In genomic region chr11:38121051-38121616, GRCm38 (mm10) we compare ENCODE assay signal across 21 mouse cellular contexts.
DNase-seq lines count a peak whose midpoint lies in the region; ATAC-seq and TF ChIP-seq lines count a peak whose summit lies in the region.
"Had no signal": no experiment of that assay in that cellular context is flagged by ENCODE, and none has a peak within 500 bp of the region (broad histone marks: within the 10 kb centered on the region; RNA-seq: fewer than 3 reads in every experiment).

No protein-coding gene starts in this region.

- DNase-seq in lung, embryonic 14.5 days, result no peak
- no peak for DNase-seq in lung, postnatal 14 days
- peak; percentile 66 for DNase-seq in ES-E14 (ENCODE audit: low read depth, low spot score)
- peak; percentile 90 for DNase-seq in ZHBTc4 (ENCODE audit: low read depth, low spot score)
- no peak for DNase-seq in frontal cortex, postnatal 36 days (ENCODE audit: low spot score in 2 of 2)
- DNase-seq: adrenal gland, postnatal 36 days; cerebellum, adult 2 months; cerebellum, postnatal 36 days; gastrocnemius, adult 2 months; heart, postnatal 10 days; kidney, adult 2 months; kidney, postnatal 25 days; lung, postnatal 36 days; right cerebral cortex, adult 18-20 months; thymus, postnatal 25 days had no signal

- in situ Hi-C loops in ES-E14 (cut with MboI; ENCODE audit: low sequenced_read_pairs in 2 of 2, unreplicated experiment in 2 of 2), result no loop called here

- H3K9me3 ChIP-seq in lung, embryonic 14.5 days (ENCODE audit: low read depth, low read length), result no peaks in the 10 kb centered on the region
- no peaks in the 10 kb centered on the region for H3K9me3 ChIP-seq in ES-E14 (ENCODE audit: control insufficient read depth, insufficient read depth, low read depth, low read length)
- no peaks in the 10 kb centered on the region for H3K9me3 ChIP-seq in forebrain, embryonic 13.5 days (replicated peaks)
- H3K9me3 ChIP-seq: G1E; limb, embryonic 15.5 days; neural tube, embryonic 12.5 days had no signal

- no peaks in the 10 kb centered on the region for H3K36me3 ChIP-seq in lung, embryonic 14.5 days (ENCODE audit: insufficient read depth)
- H3K36me3 ChIP-seq in ES-E14 (ENCODE audit: control insufficient read depth, insufficient read depth, low read length, poor library complexity, severe bottlenecking), result no peaks in the 10 kb centered on the region
- no peaks in the 10 kb centered on the region for H3K36me3 ChIP-seq in forebrain, embryonic 13.5 days (ENCODE audit: poor library complexity, severe bottlenecking)
- H3K36me3 ChIP-seq: G1E; limb, embryonic 15.5 days; neural tube, embryonic 12.5 days had no signal

- H3K4me2 ChIP-seq in lung, embryonic 14.5 days, result no peak overlapping the region
- no peak overlapping the region for H3K4me2 ChIP-seq in forebrain, embryonic 13.5 days
- H3K4me2 ChIP-seq: heart, embryonic 11.5 days; limb, embryonic 15.5 days; neural tube, embryonic 12.5 days had no signal

- no peak overlapping the region for H3K27ac ChIP-seq in lung, embryonic 14.5 days (ENCODE audit: low read depth)
- no peak overlapping the region for H3K27ac ChIP-seq in ES-E14 (ENCODE audit: insufficient read depth, low read depth, low read length, poor library complexity, severe bottlenecking)
- no peak overlapping the region for H3K27ac ChIP-seq in forebrain, embryonic 13.5 days
- H3K27ac ChIP-seq: gastrocnemius, adult 2 months; limb, embryonic 15.5 days; neural tube, embryonic 12.5 days had no signal

- WGBS in lung, embryonic 14.5 days, result 25% methylated on average over 8 of the region's 8 CpGs
- WGBS in forebrain, embryonic 13.5 days, result 23% methylated on average over 8 of the region's 8 CpGs

- no peak overlapping the region for H3K9ac ChIP-seq in lung, embryonic 14.5 days
- H3K9ac ChIP-seq in ES-E14 (ENCODE audit: insufficient read depth, low read depth, low read length, poor library complexity, severe bottlenecking), result no peak overlapping the region
- no peak overlapping the region for H3K9ac ChIP-seq in forebrain, embryonic 13.5 days
- H3K9ac ChIP-seq: limb, embryonic 15.5 days; neural tube, embryonic 12.5 days had no signal

- TF ChIP-seq CTCF in lung, embryonic 14.5 days (IDR thresholded peaks at IDR 0.05; ENCODE audit: low read depth), result no peak

- H3K4me1 ChIP-seq in lung, embryonic 14.5 days (ENCODE audit: insufficient read depth), result no peaks in the 10 kb centered on the region
- 0 out of 4 replicates have a peak, but pooled peaks cover 0 to 1% of the 10 kb centered on the region in 2 experiments for H3K4me1 ChIP-seq in ES-E14 (ENCODE audit: control insufficient read depth in 2 of 2, insufficient read depth in 2 of 2, low read length in 2 of 2, poor library complexity in 1 of 2)
- H3K4me1 ChIP-seq in forebrain, embryonic 13.5 days, result peaks cover 9% of the 10 kb centered on the region; the same call in 1 of the 2 replicates
- H3K4me1 ChIP-seq: limb, embryonic 15.5 days; neural tube, embryonic 12.5 days had no signal

- ATAC-seq in lung, embryonic 14.5 days (ENCODE audit: insufficient read depth), result peak; percentile 54; the same call in 1 of the 2 replicates
- ATAC-seq in forebrain, embryonic 13.5 days, result peak; percentile 21; the same call in 1 of the 2 replicates
- ATAC-seq in cerebellum, adult (ENCODE audit: insufficient number of reproducible peaks, low FRiP score, low TSS enrichment), result no peak

- no peaks in the 10 kb centered on the region for H3K27me3 ChIP-seq in lung, embryonic 14.5 days (ENCODE audit: insufficient read depth, low read length)
- H3K27me3 ChIP-seq in forebrain, embryonic 13.5 days, result no peaks in the 10 kb centered on the region
- H3K27me3 ChIP-seq: limb, embryonic 15.5 days; neural tube, embryonic 12.5 days had no signal

- H3K4me3 ChIP-seq in lung, embryonic 14.5 days (ENCODE audit: low read depth, low read length), result no peak overlapping the region
- no peak overlapping the region for H3K4me3 ChIP-seq in ES-E14 (ENCODE audit: insufficient read depth in 1 of 2, low read depth in 1 of 2, low read length in 2 of 2, poor library complexity in 1 of 2, severe bottlenecking in 1 of 2)
- H3K4me3 ChIP-seq in forebrain, embryonic 13.5 days, result no peak overlapping the region
- H3K4me3 ChIP-seq: gastrocnemius, adult 2 months; limb, embryonic 15.5 days; neural tube, embryonic 12.5 days had no signal

TF ChIP-seq in ES-E14, 5 proteins besides CTCF, POLR2A, EP300 and RAD21:
- 0 out of 2 replicates have a peak, but pooled peaks have one; percentile 32 for TF ChIP-seq CHD2 (IDR thresholded peaks at IDR 0.05; ENCODE audit: low read depth, low read length)
- no peak for TF ChIP-seq HCFC1 (IDR thresholded peaks at IDR 0.05; ENCODE audit: borderline replicate concordance, insufficient read depth, low read length)
- no peak for TF ChIP-seq ZC3H11A (IDR thresholded peaks at IDR 0.05; ENCODE audit: borderline replicate concordance, low read depth, low read length)

Comparison
In these comparisons a context has a peak if more than half of its experiments do, and no peak if none do; other contexts are left out.
1. DNase-seq: peak in ES-E14 (single experiment) and ZHBTc4 (single experiment); none in lung, embryonic 14.5 days (single experiment), lung, postnatal 14 days (single experiment) and frontal cortex, postnatal 36 days (0 of 2).